Mouse (Mus musculus) hindbrain, embryonic 11.5 days (tissue): Measurements from ENCODE around the gene Kif5c. TPM values are rescaled to one million over a fixed set of nuclear protein-coding genes. Genes with fewer than 3 reads are reported as not detected.

ENCODE experiments used
- ATAC-seq: fragments of 200-750 bp; cut with Nextera tagmentation; 2 replicates; pipeline ENCODE4 v1.8.0; 2017; ENCODE audit warnings: mild to moderate bottlenecking, moderate TSS enrichment, moderate library complexity; ENCODE audit not compliant: low FRiP score
- DNase-seq: peaks from one replicate; pipeline ENCODE4 v3.0.0-alpha.2; 2015; ENCODE audit warnings: low spot score
- H3K27ac ChIP-seq: fragments of 300-500 bp; sonication (generic); 2 replicates; pipeline ENCODE4 v1.5.1; 2014; ENCODE audit warnings: mild to moderate bottlenecking, low read depth, low read length
- H3K27me3 ChIP-seq: fragments of 300-500 bp; sonication (generic); 2 replicates; pipeline ENCODE4 v1.6.1; 2014; ENCODE audit warnings: mild to moderate bottlenecking, low read length, moderate library complexity, mixed read lengths; ENCODE audit not compliant: control insufficient read depth, insufficient read depth
- H3K36me3 ChIP-seq: fragments of 300-500 bp; sonication (generic); 2 replicates; pipeline ENCODE4 v1.6.1; 2014; ENCODE audit warnings: mild to moderate bottlenecking, low read length, moderate library complexity, mixed read lengths; ENCODE audit not compliant: control insufficient read depth, insufficient read depth
- H3K4me1 ChIP-seq: fragments of 300-500 bp; sonication (generic); replicated peaks from 2 replicates; pipeline ENCODE4 v1.6.1; 2014; ENCODE audit warnings: low read length, mixed read lengths; ENCODE audit not compliant: control insufficient read depth, insufficient read depth
- H3K4me2 ChIP-seq: fragments of 300-500 bp; sonication (generic); replicated peaks from 2 replicates; pipeline ENCODE4 v1.6.1; 2014; ENCODE audit warnings: mild to moderate bottlenecking, low read depth, low read length
- H3K4me3 ChIP-seq: fragments of 300-500 bp; sonication (generic); 2 replicates; pipeline ENCODE4 v1.5.1; 2014; ENCODE audit warnings: low read depth, low read length
- H3K9ac ChIP-seq: fragments of 300-500 bp; sonication (generic); 2 replicates; pipeline ENCODE4 v1.6.1; 2014; ENCODE audit warnings: low read depth, low read length
- H3K9me3 ChIP-seq: fragments of 300-500 bp; sonication (generic); 2 replicates; pipeline ENCODE4 v1.6.1; 2016; ENCODE audit warnings: low read length; ENCODE audit not compliant: control insufficient read depth
- WGBS: fragments of 180-500 bp; shearing (Covaris S2); extraction: QIAGEN DNeasy Blood & Tissue Kit; methylation state at CpG from one replicate; pipeline ENCODE4 v1.1.7; 2014; 5-methylcytosine and 5-hydroxymethylcytosine counted together
- polyA plus RNA-seq: library from polyadenylated mRNA; unstranded; fragments of >200 nt; fragmentation: Nextera tagmentation; extraction: Ambion mirVana; gene quantifications from 2 replicates; pipeline ENCODE4 v1.2.1, GENCODE M21; 2014

Gene Kif5c
- polyA plus RNA-seq, 1 experiment from 2014 or later, result 112 TPM

GRCm38 (mm10) chr2:49726672-49727071 lies 107.6 kb downstream of the Kif5c start:
- 91% methylated on average over 11 of the region's 11 CpGs for WGBS
- no peak overlapping the region for H3K9ac ChIP-seq
- DNase-seq (no peak), ATAC-seq (no peak; the same call in 1 of the 2 replicates)
- peaks cover 3% of the 10 kb centered on the region; the same call in 1 of the 2 replicates for H3K4me1 ChIP-seq
- H3K9me3 ChIP-seq, result no peaks in the 10 kb centered on the region
- peaks cover 6% of the 10 kb centered on the region; the same call in 1 of the 2 replicates for H3K36me3 ChIP-seq
- no peak overlapping the region for H3K27ac ChIP-seq
- H3K4me2 ChIP-seq, result no peak overlapping the region
- H3K4me3 ChIP-seq, result no peak overlapping the region
- H3K27me3 ChIP-seq, result no peaks in the 10 kb centered on the region

- H3K4me3 ChIP-seq, result no peak overlapping the region
- no peaks in the 10 kb centered on the region; the same call in 1 of the 2 replicates for H3K4me1 ChIP-seq
- WGBS, result 22% methylated on average over 7 of the region's 7 CpGs
- no peaks in the 10 kb centered on the region for H3K9me3 ChIP-seq
- DNase-seq (peak; percentile 71), ATAC-seq (peak; percentile 72)
- H3K36me3 ChIP-seq, result peaks cover 6% of the 10 kb centered on the region; the same call in 1 of the 2 replicates
- H3K27ac ChIP-seq, result no peak overlapping the region
- H3K27me3 ChIP-seq, result no peaks in the 10 kb centered on the region
- no peak overlapping the region for H3K4me2 ChIP-seq
- no peak overlapping the region for H3K9ac ChIP-seq
Measured at GRCm38 (mm10) chr2:49727199-49727598, 108.1 kb downstream of the Kif5c start.

- H3K9ac ChIP-seq, result no peak overlapping the region
- no peak for ATAC-seq
- DNase-seq, result no peak
- 87% methylated on average over 4 of the region's 4 CpGs for WGBS
- H3K9me3 ChIP-seq, result no peaks in the 10 kb centered on the region
- no peaks in the 10 kb centered on the region; the same call in 1 of the 2 replicates for H3K4me1 ChIP-seq
- no peak overlapping the region for H3K4me3 ChIP-seq
- no peaks in the 10 kb centered on the region for H3K27me3 ChIP-seq
- H3K27ac ChIP-seq, result no peak overlapping the region
- H3K4me2 ChIP-seq, result no peak overlapping the region
- H3K36me3 ChIP-seq, result peaks cover 6% of the 10 kb centered on the region; the same call in 1 of the 2 replicates
Measured at GRCm38 (mm10) chr2:49727686-49728085, 108.6 kb downstream of the Kif5c start.

- ATAC-seq, result no peak
- no peak for DNase-seq
- Histone ChIP-seq H3K27ac (no peak overlapping the region), H3K9ac (no peak overlapping the region), H3K4me1 (no peaks in the 10 kb centered on the region), H3K9me3 (no peaks in the 10 kb centered on the region), H3K36me3 (0 out of 2 replicates have a peak, but pooled peaks cover 6% of the 10 kb centered on the region), H3K4me3 (no peak overlapping the region), H3K27me3 (no peaks in the 10 kb centered on the region), H3K4me2 (no peak overlapping the region)
- WGBS, result 87% methylated on average over 10 of the region's 10 CpGs
Measured at GRCm38 (mm10) chr2:49728896-49729610, 110.0 kb downstream of the Kif5c start.

- Histone ChIP-seq H3K27ac (no peak overlapping the region), H3K4me1 (no peaks in the 10 kb centered on the region), H3K9ac (no peak overlapping the region), H3K36me3 (0 out of 2 replicates have a peak, but pooled peaks cover 6% of the 10 kb centered on the region), H3K9me3 (no peaks in the 10 kb centered on the region), H3K27me3 (no peaks in the 10 kb centered on the region), H3K4me2 (no peak overlapping the region), H3K4me3 (no peak overlapping the region)
- 86% methylated on average over 2 of the region's 2 CpGs for WGBS
- ATAC-seq, result no peak
- no peak for DNase-seq
Measured at GRCm38 (mm10) chr2:49729611-49729969, 110.5 kb downstream of the Kif5c start.

GRCm38 (mm10) chr2:49730183-49730582 lies 111.1 kb downstream of the Kif5c start:
- DNase-seq (no peak), ATAC-seq (no peak)
- H3K27ac ChIP-seq, result no peak overlapping the region
- H3K9ac ChIP-seq, result no peak overlapping the region
- H3K4me3 ChIP-seq, result no peak overlapping the region
- no peak overlapping the region for H3K4me2 ChIP-seq
- H3K27me3 ChIP-seq, result no peaks in the 10 kb centered on the region
- WGBS, result 60% methylated on average over 5 of the region's 5 CpGs
- H3K4me1 ChIP-seq, result no peaks in the 10 kb centered on the region
- H3K9me3 ChIP-seq, result no peaks in the 10 kb centered on the region
- 0 out of 2 replicates have a peak, but pooled peaks cover 6% of the 10 kb centered on the region for H3K36me3 ChIP-seq

GRCm38 (mm10) chr2:49732745-49733655 lies 113.9 kb downstream of the Kif5c start:
- DNase-seq (no peak), ATAC-seq (no peak)
- Histone ChIP-seq H3K9me3 (no peaks in the 10 kb centered on the region), H3K4me2 (no peak overlapping the region), H3K27ac (no peak overlapping the region; the same call in 1 of the 2 replicates), H3K9ac (no peak overlapping the region), H3K4me1 (no peaks in the 10 kb centered on the region), H3K27me3 (no peaks in the 10 kb centered on the region), H3K4me3 (no peak overlapping the region), H3K36me3 (peaks cover 10% of the 10 kb centered on the region; the same call in 1 of the 2 replicates)
- WGBS, result 61% methylated on average over 11 of the region's 11 CpGs

- H3K9ac ChIP-seq, result no peak overlapping the region
- no peaks in the 10 kb centered on the region for H3K4me1 ChIP-seq
- H3K36me3 ChIP-seq, result peaks cover 10% of the 10 kb centered on the region; the same call in 1 of the 2 replicates
- H3K4me2 ChIP-seq, result no peak overlapping the region
- no peaks in the 10 kb centered on the region for H3K9me3 ChIP-seq
- ATAC-seq (no peak), DNase-seq (no peak)
- 59% methylated on average over 7 of the region's 7 CpGs for WGBS
- H3K4me3 ChIP-seq, result no peak overlapping the region
- no peaks in the 10 kb centered on the region for H3K27me3 ChIP-seq
- H3K27ac ChIP-seq, result no peak overlapping the region
Measured at GRCm38 (mm10) chr2:49733656-49734008, 114.5 kb downstream of the Kif5c start.
